Mouse (Mus musculus) limb, embryonic 15.5 days (tissue): ENCODE data around the gene Nceh1. TPM values are rescaled to one million over a fixed set of nuclear protein-coding genes. Genes with fewer than 3 reads are reported as not detected.
A peak's percentile ranks its signal among the peaks of the same experiment; 100 is the strongest.

Source experiments
- ATAC-seq: fragments of 200-750 bp; cut with Nextera tagmentation; 2 replicates; pipeline ENCODE4 v1.8.0; 2017; ENCODE audit warnings: low read depth, moderate TSS enrichment; ENCODE audit not compliant: insufficient number of reproducible peaks, low FRiP score, low TSS enrichment
- H3K27ac ChIP-seq: fragments of 300-500 bp; sonication (generic); 2 replicates; pipeline ENCODE4 v1.5.1; 2015; ENCODE audit warnings: moderate library complexity, mild to moderate bottlenecking, inconsistent platforms
- H3K27me3 ChIP-seq: fragments of 300-500 bp; sonication (generic); 2 replicates; pipeline ENCODE4 v1.6.1; 2015; ENCODE audit warnings: inconsistent platforms
- H3K36me3 ChIP-seq: fragments of 300-500 bp; sonication (generic); 2 replicates; pipeline ENCODE4 v1.6.1; 2015; ENCODE audit warnings: inconsistent platforms
- H3K4me1 ChIP-seq: fragments of 300-500 bp; sonication (generic); 2 replicates; pipeline ENCODE4 v1.6.1; 2015; ENCODE audit warnings: inconsistent platforms
- H3K4me2 ChIP-seq: fragments of 300-500 bp; sonication (generic); 2 replicates; pipeline ENCODE4 v1.6.1; 2015; ENCODE audit warnings: mild to moderate bottlenecking, inconsistent platforms
- H3K4me3 ChIP-seq: fragments of 300-500 bp; sonication (generic); 2 replicates; pipeline ENCODE4 v1.5.1; 2015; ENCODE audit warnings: mild to moderate bottlenecking, inconsistent platforms
- H3K9ac ChIP-seq: fragments of 300-500 bp; sonication (generic); 2 replicates; pipeline ENCODE4 v1.6.1; 2015; ENCODE audit warnings: inconsistent platforms
- H3K9me3 ChIP-seq: fragments of 300-500 bp; sonication (generic); 2 replicates; pipeline ENCODE4 v1.6.1; 2016; ENCODE audit warnings: inconsistent platforms
- WGBS: fragments of 180-500 bp; shearing (Covaris S2); methylation state at CpG from one replicate; pipeline ENCODE4 v1.1.7; 2015; 5-methylcytosine and 5-hydroxymethylcytosine counted together
- polyA plus RNA-seq: library from polyadenylated mRNA; unstranded; fragments of >200 nt; fragmentation: Nextera tagmentation; extraction: Ambion mirVana; gene quantifications from 2 replicates; pipeline ENCODE4 v1.2.1, GENCODE M21; 2015

Gene Nceh1
- polyA plus RNA-seq, 1 experiment from 2014 or later = 3.6 TPM

GRCm38 (mm10) chr3:27293645-27294385, 111.0 kb downstream of the Nceh1 start:
- Histone ChIP-seq H3K4me3 (no peak overlapping the region), H3K36me3 (no peaks in the 10 kb centered on the region), H3K27ac (no peak overlapping the region), H3K9me3 (no peaks in the 10 kb centered on the region), H3K27me3 (no peaks in the 10 kb centered on the region), H3K4me2 (no peak overlapping the region), H3K9ac (no peak overlapping the region), H3K4me1 (no peaks in the 10 kb centered on the region)
- ATAC-seq = no peak
- 69% methylated on average over 7 of the region's 7 CpGs for WGBS

DNA sequence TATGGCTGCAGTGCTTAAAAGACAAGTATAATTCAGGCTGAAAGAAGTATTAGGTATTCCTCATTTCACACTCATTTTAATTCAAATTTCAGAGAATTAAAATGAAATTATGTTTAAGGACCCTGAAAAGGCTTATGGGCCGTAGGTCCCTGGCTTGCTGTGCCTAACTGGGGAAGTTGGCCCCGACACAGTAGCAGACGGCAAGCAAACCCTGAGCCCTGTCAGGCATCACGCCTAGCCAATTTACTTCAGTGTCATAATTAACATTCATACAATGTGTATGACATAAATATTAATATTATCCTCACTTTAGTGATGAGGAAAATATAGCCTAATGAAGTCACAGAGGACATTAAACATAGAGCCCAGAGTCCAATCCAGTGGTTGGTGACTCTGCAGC, 117.7 kb downstream of the Nceh1 start:
- ATAC-seq = no peak
- Histone ChIP-seq H3K27me3 (no peaks in the 10 kb centered on the region), H3K4me3 (no peak overlapping the region), H3K36me3 (no peaks in the 10 kb centered on the region), H3K4me2 (no peak overlapping the region), H3K9ac (no peak overlapping the region), H3K9me3 (no peaks in the 10 kb centered on the region), H3K27ac (no peak overlapping the region), H3K4me1 (no peaks in the 10 kb centered on the region)
- WGBS = 76% methylated on average over 4 of the region's 4 CpGs

DNA sequence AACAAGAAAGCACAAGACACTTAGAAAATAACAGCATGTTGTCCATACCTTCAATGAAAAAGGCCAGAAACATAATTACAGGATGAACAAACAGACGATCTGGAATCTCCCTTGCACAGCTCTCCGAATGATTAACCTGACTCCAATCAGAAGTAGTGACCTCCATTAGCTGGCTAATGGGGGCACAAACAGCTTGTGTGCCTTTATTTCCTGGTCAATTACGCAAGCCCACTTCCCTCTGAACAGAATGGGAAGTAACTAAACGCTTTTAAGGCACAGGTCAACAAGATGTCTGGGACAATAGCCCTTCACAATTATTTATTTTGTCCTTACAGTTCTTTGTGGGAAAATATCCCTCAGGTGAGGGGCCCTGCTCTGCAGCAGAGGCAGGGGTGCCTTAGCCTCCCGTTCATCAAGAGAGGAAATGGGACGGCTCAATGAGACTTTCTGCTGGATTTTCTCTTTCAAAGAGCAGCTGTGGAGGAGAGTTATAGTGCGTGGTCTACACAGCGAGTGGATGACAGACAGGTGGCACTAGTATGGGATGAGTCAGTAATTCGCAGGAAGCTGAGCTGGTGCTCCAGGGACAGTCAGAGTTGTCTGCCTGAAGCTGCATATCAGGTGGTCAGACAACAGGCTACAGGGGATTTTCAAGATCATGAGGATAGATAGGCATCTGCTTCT, 119.7 kb downstream of the Nceh1 start:
- no peaks in the 10 kb centered on the region for H3K36me3 ChIP-seq
- no peak overlapping the region for H3K4me2 ChIP-seq
- H3K4me1 ChIP-seq = peaks cover 4% of the 10 kb centered on the region; the same call in 1 of the 2 replicates
- H3K9ac ChIP-seq = no peak overlapping the region
- no peaks in the 10 kb centered on the region for H3K9me3 ChIP-seq
- no peaks in the 10 kb centered on the region for H3K27me3 ChIP-seq
- H3K27ac ChIP-seq = no peak overlapping the region
- 69% methylated on average over 9 of the region's 9 CpGs for WGBS
- no peak for ATAC-seq
- no peak overlapping the region for H3K4me3 ChIP-seq

DNA sequence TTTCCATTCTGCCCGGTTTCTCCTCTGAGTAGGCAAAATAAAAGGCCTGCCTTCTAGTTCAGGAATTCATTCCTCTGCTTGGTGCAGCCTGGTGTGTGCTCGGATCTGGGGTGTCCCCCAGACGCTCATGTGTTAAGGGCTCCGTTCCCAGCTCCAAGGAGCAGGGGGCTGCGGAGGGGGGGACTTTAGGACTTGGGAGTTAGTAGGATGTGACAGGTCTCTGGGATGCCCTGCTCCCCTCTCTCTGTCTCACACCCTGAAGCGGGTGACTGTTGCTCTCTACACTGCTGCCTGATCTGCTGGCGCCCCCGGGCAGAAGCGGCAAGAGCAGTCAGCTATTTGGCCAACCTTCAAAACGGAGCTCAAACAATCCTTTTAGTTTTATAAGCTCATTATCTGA, 124.0 kb downstream of the Nceh1 start:
- no peak overlapping the region for H3K27ac ChIP-seq
- ATAC-seq = no peak
- no peaks in the 10 kb centered on the region for H3K9me3 ChIP-seq
- H3K4me2 ChIP-seq = no peak overlapping the region
- H3K9ac ChIP-seq = no peak overlapping the region
- H3K4me1 ChIP-seq = peaks cover 4% of the 10 kb centered on the region; the same call in 1 of the 2 replicates
- no peak overlapping the region for H3K4me3 ChIP-seq
- no peaks in the 10 kb centered on the region for H3K27me3 ChIP-seq
- WGBS = 57% methylated on average over 10 of the region's 10 CpGs
- H3K36me3 ChIP-seq = no peaks in the 10 kb centered on the region

DNA sequence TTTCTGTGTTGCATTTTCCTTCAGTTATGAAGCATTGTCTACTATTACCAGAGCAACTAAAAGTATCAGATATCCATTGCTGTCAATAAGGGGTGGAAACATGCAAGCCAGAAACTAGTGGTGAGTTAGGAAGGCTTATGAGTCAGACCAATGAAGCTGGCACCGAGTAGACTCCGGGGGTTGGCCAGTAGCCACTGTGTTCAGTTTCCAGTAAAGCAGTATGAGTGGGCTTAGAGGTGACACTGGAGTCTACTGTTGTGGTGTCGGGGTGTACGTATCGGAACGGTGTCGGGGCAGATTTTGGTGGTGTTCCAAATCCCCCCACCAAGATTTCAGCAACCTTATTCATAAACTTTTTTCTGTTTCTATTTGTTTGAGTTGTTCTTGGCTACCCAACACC, 128.2 kb downstream of the Nceh1 start:
- 77% methylated on average over 7 of the region's 7 CpGs for WGBS
- no peak overlapping the region for H3K4me3 ChIP-seq
- no peak overlapping the region for H3K9ac ChIP-seq
- no peaks in the 10 kb centered on the region for H3K27me3 ChIP-seq
- no peak overlapping the region for H3K4me2 ChIP-seq
- H3K36me3 ChIP-seq = no peaks in the 10 kb centered on the region
- H3K27ac ChIP-seq = no peak overlapping the region
- no peak for ATAC-seq
- H3K4me1 ChIP-seq = peaks cover 4% of the 10 kb centered on the region; the same call in 1 of the 2 replicates
- H3K9me3 ChIP-seq = no peaks in the 10 kb centered on the region

DNA sequence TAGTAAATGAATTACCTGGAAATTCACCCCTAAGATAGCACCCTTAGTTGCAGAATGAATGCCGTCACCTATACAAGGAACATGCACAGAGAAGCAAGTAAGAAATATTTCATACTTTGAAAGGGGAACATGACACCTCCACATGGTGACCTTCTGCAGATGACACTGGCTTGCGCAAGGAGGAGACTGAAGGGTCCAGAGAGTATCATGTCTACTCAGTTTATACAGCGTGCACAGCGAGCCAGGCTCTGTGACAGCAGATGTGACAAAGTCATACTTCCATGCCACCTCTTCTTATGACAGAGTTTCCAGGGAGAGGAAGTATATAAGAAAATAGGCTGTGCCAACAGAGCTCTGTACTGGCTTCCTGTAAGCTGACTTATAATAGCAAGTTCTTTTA, 128.7 kb downstream of the Nceh1 start:
- no peak overlapping the region for H3K9ac ChIP-seq
- H3K9me3 ChIP-seq = no peaks in the 10 kb centered on the region
- 89% methylated on average over 4 of the region's 4 CpGs for WGBS
- no peak overlapping the region for H3K4me3 ChIP-seq
- ATAC-seq = no peak
- H3K4me1 ChIP-seq = peaks cover 4% of the 10 kb centered on the region; the same call in 1 of the 2 replicates
- no peak overlapping the region for H3K27ac ChIP-seq
- no peaks in the 10 kb centered on the region for H3K36me3 ChIP-seq
- no peaks in the 10 kb centered on the region for H3K27me3 ChIP-seq
- H3K4me2 ChIP-seq = no peak overlapping the region

DNA sequence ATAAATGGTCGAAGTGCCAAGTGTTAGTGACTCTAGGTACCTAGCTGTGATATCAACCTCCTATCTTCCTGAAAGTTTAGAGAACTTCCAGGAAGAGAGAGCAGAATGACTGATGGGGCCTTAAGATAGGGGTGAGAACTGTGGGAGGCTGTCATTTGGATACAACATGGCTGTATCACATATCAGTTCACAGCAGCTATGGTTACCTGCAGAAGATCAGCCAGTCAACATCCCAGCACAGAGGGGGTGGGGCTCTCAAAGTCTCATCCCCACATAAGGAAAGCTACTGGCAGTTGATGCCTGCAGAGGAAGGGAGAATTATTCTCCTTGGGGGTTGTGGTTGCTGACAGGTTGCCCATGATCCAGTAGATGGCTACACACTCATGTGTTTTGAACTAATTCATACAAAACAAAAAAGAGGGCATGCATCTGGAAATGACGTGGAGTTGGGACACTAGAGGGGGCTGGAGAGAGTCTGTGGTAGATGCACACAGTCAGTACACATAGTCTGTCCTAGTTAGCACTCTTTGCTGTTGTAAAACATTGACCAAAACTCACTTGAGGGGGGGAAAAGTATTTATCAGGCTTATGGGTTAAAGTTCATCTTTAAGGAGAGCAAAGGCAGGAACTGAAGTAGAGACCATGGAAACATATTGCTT, 131.9 kb downstream of the Nceh1 start:
- Histone ChIP-seq H3K9ac (no peak overlapping the region), H3K27me3 (no peaks in the 10 kb centered on the region), H3K9me3 (no peaks in the 10 kb centered on the region), H3K27ac (no peak overlapping the region), H3K36me3 (no peaks in the 10 kb centered on the region), H3K4me1 (peaks cover 9% of the 10 kb centered on the region), H3K4me3 (no peak overlapping the region), H3K4me2 (no peak overlapping the region)
- 68% methylated on average over 2 of the region's 2 CpGs for WGBS
- ATAC-seq = no peak

DNA sequence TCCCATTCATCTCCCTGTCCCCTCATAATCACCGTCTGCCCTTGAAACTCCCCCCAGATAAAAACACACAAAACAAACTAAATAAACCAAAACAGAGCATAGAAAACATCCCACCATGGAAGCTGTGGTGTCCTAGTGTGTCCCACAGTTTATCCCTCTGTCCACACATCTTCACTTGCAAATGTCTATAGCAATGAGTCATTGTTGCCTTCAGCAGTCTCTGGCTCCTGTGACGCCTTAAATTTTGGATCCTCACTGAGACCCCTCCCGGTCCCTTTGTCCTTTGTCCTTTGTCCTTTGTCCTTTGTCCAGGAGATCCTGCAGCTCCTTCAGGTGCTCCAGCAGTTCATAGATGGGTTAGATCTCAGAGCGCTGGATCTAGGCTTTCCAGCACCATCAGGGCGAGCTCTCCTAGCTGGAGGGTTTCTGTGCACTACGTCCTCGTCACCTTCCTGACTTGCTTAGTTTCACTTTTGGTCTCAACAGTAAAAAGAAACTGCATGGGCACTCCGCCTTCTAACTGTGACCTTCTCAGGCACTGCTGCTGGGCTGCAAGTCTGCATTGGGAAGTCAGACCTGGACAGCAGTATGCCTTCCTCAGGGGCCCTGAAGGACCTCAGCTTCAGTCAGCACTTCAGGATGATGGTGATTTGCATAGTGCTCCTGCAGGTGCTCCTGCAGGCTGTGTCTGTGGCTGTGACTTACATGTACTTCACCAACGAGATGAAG, 134.0 kb downstream of the Nceh1 start, which contains the start of gene Tnfsf10:
Gene Tnfsf10 (plus strand): TSS at position 470 of the 729 bp plus-strand sequence.
- Histone ChIP-seq H3K27me3 (no peaks in the 10 kb centered on the region), H3K4me2 (peak within 1 kb of the TSS; percentile 22; the same call in 1 of the 2 replicates), H3K4me1 (peaks cover 9% of the 10 kb centered on the region), H3K9ac (no peak within 1 kb of the TSS), H3K36me3 (no peaks in the 10 kb centered on the region), H3K9me3 (no peaks in the 10 kb centered on the region), H3K4me3 (no peak within 1 kb of the TSS), H3K27ac (no peak within 1 kb of the TSS)
- no peak for ATAC-seq
- WGBS = 60% methylated on average over 9 of the region's 9 CpGs

- Histone ChIP-seq H3K9ac (no peak overlapping the region), H3K4me1 (peaks cover 9% of the 10 kb centered on the region), H3K4me2 (peak overlapping the region; percentile 22; the same call in 1 of the 2 replicates), H3K36me3 (no peaks in the 10 kb centered on the region), H3K4me3 (no peak overlapping the region), H3K9me3 (no peaks in the 10 kb centered on the region), H3K27ac (no peak overlapping the region), H3K27me3 (no peaks in the 10 kb centered on the region)
- no peak for ATAC-seq
- 12% methylated on average over 4 of the region's 4 CpGs for WGBS
These were observed 134.7 kb downstream of the Nceh1 start for GRCm38 (mm10) chr3:27317288-27318024.

GRCm38 (mm10) chr3:27319650-27320049, 136.9 kb downstream of the Nceh1 start:
- Histone ChIP-seq H3K27ac (no peak overlapping the region), H3K4me3 (no peak overlapping the region), H3K9ac (no peak overlapping the region), H3K9me3 (no peaks in the 10 kb centered on the region), H3K27me3 (no peaks in the 10 kb centered on the region), H3K4me2 (no peak overlapping the region), H3K4me1 (peaks cover 9% of the 10 kb centered on the region), H3K36me3 (no peaks in the 10 kb centered on the region)
- 86% methylated on average over 1 of the region's 1 CpGs for WGBS
- ATAC-seq = no peak
